Mouse (Mus musculus): ENCODE measurements around the gene Rhoa.
"Not testable (repeated sequence)": the region's sequence is repeated elsewhere in the genome, so short reads cannot be mapped to it uniquely, and the experiment has no call there.

The Rhoa gene

DNA sequence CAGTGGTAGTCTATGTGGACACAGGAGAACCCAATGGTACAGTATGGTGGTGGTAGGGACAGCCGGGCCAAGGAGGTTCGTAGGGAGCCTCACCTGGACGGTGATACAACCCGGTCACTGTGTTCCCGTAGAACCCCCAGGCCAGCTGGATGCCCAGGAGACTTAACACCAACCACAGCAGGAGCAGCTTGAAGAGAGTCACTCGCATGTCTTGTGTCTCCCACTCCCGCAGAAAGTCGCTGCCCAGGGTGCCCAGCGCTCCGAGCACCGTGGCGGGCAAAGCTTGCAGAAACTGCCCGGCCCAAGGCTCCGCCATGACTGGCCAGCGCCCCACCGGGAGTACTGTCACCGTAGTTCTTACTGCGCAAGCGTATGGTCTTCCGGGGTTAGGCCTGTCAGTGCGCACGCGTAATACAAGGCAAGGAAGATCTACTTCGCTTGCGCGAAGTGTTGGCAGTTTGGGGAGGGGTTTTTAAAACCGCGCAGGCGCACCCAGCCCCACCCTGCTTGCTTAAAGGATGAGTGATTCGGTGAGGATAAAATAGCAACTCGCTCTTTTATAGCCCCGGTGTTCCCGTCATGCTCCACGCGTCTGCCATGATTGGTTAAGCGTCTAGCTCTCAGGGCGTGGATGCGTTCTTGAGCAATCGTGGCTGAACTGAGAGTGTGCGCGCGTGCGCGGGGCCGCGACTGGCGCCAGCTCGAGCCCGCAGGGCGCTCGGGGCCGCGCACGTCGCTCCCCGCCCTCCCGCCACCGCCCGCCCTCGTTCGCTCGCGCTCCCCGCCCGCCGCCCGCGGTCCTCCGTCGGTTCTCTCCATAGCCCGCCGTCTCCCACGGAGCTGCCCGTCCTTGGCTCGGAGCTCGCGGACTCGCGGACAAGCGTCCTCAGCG, at the start of gene Rhoa, which contains the start of gene Tcta:
Gene Rhoa, plus strand, starts transcription at position 501 of the 892 bp plus-strand sequence.
Gene Tcta, minus strand, starts transcription at position 532 of the 892 bp plus-strand sequence.
- in situ Hi-C loops (cut with MseI, MboI) = no loop called here

GRCm38 (mm10) chr9:108260526-108260925, 45.4 kb upstream of the Rhoa start:
- in situ Hi-C loops (cut with MseI, MboI) = no loop called here

GRCm38 (mm10) chr9:108261865-108262264, 44.1 kb upstream of the Rhoa start:
- in situ Hi-C loops (cut with MseI, MboI) = no loop called here

GRCm38 (mm10) chr9:108262494-108263049, 43.4 kb upstream of the Rhoa start:
- in situ Hi-C loops (cut with MseI, MboI) = no loop called here

DNA sequence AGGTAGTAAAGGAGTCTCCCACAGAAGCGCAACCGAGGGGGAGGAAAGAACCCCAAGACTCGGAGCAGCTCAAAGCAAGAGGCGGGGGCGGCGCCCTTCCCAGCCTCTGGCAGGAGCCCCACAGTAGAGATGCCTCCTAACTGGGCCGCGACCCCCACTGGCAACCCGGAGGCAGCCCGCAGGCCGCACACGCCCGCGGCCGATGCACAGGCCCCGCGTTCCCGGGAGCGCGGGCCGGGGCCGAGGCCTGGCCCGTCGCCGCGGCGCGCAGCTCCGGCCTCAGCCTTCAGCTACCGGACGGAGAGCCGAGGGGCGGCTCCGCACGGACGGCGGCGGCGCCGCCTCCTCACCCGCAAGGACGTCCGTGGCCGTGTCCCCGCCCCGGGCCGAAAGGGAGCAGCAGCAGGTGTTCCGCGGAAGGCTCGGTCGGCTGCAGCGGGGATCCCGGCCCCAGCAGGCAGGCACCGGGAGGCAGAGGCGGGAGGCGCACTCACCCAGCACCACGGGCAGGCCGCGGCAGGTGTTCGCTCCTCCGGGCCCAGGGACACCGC, 42.7 kb upstream of the Rhoa start:
- in situ Hi-C loops (cut with MseI, MboI) = no loop called here

GRCm38 (mm10) chr9:108263690-108264190, 42.2 kb upstream of the Rhoa start, which contains the start of gene Dag1:
Gene Dag1, minus strand, starts transcription at chr9:108263958.
- in situ Hi-C loops (cut with MseI, MboI) = no loop called here

DNA sequence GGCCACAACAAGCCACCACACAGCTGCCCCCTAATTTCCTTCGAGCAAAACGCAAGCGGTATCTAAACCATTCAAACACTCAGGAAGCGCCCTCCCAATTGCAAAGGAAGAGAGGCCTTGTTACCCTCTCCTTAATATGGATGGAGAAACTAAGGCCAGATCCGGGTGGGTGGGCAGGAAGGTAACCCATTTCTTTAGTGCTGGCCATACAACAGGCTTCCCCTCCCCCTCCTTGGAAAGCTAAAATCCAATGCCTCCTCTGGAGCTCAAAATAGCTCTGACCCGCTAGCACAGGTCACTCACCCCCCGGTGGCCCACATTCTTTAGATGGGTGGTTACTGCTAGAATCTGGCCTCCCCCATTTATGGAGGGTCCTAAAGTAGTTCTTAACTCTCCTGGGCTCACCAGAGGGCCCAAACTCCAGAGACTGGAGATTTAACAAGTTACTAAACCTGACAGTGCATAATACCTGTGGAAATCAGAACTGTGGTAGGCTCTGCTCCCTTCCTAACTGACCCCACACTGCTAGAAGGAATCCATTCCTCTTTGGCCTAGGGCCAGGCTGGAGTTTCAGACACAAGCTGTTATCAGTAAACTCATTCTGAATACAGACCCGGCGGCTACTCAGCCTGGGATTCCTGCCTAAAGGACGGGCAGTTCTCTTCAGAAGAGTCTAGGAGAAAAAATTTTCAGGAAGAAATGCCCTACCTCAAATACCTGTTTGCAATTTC, 41.6 kb upstream of the Rhoa start:
- in situ Hi-C loops (cut with MseI, MboI) = no loop called here

GRCm38 (mm10) chr9:108266261-108266935, 39.5 kb upstream of the Rhoa start:
- in situ Hi-C loops (cut with MseI, MboI) = no loop called here

DNA sequence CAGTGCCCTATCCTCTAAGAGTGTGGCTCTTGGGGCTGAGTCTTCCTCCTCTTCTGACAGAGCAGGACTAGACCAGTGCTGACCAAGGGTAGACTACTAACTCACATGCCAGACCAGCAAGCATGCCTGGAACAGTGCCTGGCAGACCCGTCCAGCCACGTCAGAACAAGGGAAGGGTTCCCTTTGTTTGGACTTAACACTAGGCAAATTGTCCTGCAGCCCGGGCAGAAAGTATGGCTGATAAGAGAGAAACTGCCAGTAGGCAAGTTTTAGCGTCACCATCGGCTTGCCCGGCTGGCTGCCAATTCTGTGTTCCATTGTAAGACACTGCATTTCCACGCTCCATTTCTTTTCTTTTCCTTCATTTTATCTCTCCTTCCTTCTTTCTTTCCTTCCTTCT, 38.2 kb upstream of the Rhoa start:
- in situ Hi-C loops (cut with MseI, MboI) = no loop called here

- in situ Hi-C loops (cut with MseI, MboI) = not testable (repeated sequence)
These were observed 37.2 kb upstream of the Rhoa start for GRCm38 (mm10) chr9:108268701-108269100.

DNA sequence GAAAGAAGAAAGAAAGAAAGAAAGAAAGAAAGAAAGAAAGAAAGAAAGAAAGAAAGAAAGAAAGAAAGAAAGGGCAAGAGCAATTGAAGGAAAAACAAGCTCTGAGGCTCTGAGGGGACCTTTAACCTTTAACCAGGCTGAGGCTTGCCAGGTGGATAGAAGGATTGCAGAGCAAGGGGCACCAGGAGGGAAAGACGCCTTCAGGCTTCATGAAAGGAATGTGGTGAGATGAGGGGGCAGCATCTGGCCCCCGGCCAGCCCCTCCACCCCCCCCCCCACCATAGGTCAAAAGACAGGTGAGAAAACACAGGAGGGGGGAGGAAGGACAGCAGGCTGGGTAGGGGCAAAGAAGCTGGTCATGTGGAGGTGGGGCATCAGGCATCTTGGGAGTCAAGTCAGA, 34.0 kb upstream of the Rhoa start:
- in situ Hi-C loops (cut with MseI, MboI) = no loop called here

- in situ Hi-C loops (cut with MseI, MboI) = no loop called here
These were observed 33.2 kb upstream of the Rhoa start for GRCm38 (mm10) chr9:108272691-108273090.

GRCm38 (mm10) chr9:108273485-108273884, 32.4 kb upstream of the Rhoa start:
- in situ Hi-C loops (cut with MseI, MboI) = no loop called here

DNA sequence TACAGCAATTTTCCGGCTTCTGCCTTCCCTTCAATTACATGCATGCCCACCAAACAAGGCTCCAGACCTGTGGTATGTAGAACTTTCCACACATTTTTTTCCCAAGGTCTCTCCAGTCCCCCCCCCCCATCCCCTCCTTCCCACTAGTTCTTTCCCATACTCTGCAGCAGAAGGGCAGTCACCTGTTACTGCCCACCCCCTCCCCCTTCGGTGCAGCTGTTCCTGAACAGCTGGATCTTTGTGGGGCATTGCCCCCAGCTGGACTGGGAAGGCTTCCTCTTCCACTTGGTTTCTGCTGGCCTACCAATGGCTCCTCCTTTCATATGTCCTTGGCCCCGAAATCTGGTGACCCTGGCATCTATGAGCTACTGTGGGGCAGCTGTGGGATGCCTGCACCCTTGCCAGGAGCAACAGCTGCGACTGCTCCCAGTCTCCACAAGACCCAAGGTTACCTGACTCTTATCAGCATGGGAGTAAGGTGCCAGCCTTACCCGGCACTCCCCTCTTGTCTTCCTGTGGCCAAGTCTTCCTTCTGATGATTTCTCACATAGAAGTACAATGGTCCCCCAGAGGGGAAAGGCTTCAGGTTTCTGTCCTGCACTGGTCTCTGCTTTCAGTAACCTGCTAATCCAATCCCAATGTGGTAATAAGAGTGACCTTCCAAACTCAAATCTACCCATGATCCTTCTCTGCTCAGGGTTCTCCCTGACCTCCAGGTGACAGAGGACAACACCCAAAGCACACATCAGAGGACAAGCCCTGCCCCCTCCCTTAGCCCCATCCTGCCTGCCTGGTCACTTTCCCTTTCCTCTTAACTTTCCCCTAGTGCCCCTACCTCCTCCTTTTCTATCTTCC, 31.2 kb upstream of the Rhoa start:
- in situ Hi-C loops (cut with MseI, MboI) = no loop called here

- in situ Hi-C loops (cut with MseI, MboI) = no loop called here
These were observed 30.6 kb upstream of the Rhoa start for GRCm38 (mm10) chr9:108275331-108275659.

- in situ Hi-C loops (cut with MseI, MboI) = no loop called here
These were observed 27.1 kb upstream of the Rhoa start for GRCm38 (mm10) chr9:108278697-108279450.

- in situ Hi-C loops (cut with MseI, MboI) = no loop called here
These were observed 25.7 kb upstream of the Rhoa start for GRCm38 (mm10) chr9:108280071-108280828.

DNA sequence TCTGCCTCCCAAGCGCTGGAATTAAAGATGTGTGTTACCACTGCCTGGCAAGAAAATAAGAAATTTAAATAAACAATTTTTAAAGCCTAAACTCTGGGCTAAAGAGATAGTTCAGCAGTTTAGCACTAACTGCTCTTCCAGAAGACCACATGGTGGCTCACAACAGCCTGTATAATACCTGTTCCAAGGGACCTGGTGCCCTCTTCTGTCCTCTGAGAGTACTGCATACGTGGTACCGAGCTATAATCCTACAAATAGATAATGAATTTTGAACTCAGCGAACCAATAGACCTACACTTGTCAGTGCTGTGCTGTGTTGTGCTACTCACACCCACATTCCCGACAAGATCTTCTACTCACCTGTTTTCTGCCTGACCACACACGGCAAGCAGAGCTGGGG, 21.5 kb upstream of the Rhoa start:
- in situ Hi-C loops (cut with MseI, MboI) = no loop called here
